Mouse (Mus musculus) left cerebral cortex, postnatal 36 days (tissue): ENCODE measurements around the gene Dppa4. TPM values are rescaled to one million over a fixed set of nuclear protein-coding genes. Genes with fewer than 3 reads are reported as not detected.

Source experiments
- DNase-seq, 2 experiments: peaks; one replicate each; pipeline ENCODE4 v3.0.0; 2021 to 2022; ENCODE audit warnings: low spot score in 2 of 2, mixed read lengths in 1 of 2
- intact Hi-C: fragments of 180-260 bp; cut with DNase I; formaldehyde crosslinking; loops from one replicate; pipeline ENCODE4 v1.15.1; 2025
- total RNA-seq, 2 experiments: library from RNA; stranded (reverse); gene quantifications; 2 replicates each; pipeline ENCODE4 v1.2.3; 2021

Gene Dppa4
- total RNA-seq, 2 experiments from 2014 or later, result not detected

GRCm38 (mm10) chr16:48323133-48323532, 39.6 kb downstream of the Dppa4 start:
- intact Hi-C loops, result no loop called here
- no peak for DNase-seq

DNA sequence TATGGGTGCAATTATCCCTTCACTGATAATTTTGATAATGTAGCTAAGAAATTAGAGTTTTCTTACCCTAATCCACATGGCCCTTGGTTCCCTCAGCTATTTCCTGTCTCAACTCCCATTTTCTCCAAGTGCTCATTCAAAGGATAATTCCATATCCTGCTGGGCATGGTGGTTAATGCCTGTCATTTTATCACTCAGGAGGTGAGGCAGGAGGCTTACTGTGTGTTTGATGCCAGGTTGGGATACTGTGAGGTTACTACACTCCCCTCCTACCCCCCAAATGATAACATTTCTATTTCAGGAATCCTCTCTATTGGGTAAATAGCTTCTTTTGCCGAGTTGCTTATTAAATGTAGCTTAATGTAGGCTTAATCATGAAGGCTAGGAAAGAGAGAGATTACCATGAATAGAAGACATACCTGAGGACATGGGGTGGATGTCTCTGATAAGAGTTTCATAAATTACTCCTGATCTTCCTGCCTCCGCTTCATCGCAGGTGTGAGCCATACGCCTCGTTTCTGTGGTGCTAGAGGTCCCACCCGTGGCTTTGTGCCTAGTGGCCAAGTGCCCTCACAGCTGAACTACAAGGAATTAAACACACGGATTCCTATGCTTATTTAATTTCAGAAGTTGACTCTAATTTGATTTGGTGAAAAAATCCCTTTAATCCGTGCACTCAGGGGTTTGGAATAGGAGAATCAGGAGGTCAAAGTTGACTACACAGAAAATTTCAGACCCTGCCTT, 40.2 kb downstream of the Dppa4 start:
- no peak for DNase-seq
- intact Hi-C loops, result no loop called here

DNA sequence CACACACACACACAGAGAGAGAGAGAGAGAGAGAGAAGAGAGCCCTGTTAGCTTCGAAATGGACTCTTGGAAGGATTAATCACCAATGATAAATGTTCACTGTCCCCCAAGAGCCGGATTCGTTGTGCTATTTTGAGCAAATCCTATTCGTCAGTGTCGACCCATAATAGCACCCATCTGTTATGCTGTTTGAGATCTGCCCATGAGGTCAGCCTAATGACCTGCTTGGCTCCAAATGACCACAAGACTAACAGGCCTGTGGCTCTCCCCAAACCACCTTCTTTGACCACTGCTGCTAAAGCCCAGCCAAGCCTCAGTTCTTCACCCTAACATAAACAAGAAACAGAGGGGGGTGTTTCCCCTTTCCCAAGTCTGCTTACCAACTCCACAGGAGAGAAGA, 43.4 kb downstream of the Dppa4 start:
- DNase-seq, result no peak
- intact Hi-C loops, result no loop called here

DNA sequence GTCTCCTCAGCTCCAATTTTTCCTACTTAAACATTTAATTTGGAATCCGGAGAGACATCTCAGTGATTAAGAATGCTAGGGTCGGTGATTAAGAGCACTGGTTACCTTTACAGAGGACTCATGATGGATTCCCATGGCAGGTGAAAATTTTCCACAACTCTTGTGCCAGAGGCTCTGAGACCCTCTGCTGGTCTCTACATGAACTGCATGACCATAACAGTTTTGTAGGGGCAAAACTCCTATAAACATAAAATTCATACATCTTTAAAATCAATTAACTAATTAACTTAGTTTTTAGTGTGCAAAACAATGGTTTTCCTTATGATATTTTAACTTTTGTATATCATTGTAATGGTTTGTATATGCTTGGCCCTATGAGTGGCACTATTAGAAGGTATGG, 44.9 kb downstream of the Dppa4 start:
- intact Hi-C loops, result no loop called here
- no peak for DNase-seq

GRCm38 (mm10) chr16:48331822-48332221, 48.3 kb downstream of the Dppa4 start:
- intact Hi-C loops, result no loop called here
- DNase-seq, result no peak

DNA sequence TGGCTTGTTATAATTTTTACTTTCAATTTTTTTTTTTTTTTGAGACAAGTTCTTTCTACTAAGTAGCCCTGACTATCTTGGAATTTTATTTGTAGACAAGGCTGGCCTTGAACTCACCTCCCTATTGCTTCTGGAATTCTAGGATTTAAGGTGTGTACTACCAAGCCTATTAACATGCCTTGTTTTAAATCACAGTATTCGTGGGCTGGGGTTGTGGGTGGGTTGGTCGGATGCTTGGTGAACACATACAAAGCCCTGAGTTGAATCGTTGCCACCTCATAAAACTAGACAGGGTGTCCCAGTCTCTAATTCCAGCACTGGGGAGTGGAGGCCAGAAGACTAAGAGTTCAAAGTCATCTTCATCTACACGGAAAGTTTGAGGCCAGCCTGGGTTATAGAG, 51.8 kb downstream of the Dppa4 start:
- DNase-seq, result no peak
- intact Hi-C loops, result no loop called here

Other genes starting within 250 kb of the Dppa4 start
- not detected for gene Dppa2, start 20.2 kb downstream of the Dppa4 start, total RNA-seq
- gene Gm5485, start 128.7 kb downstream of the Dppa4 start, total RNA-seq, result not detected
- gene Morc1, start 147.5 kb downstream of the Dppa4 start, total RNA-seq, result not detected